Mouse (Mus musculus) heart, postnatal 0 days (tissue): ENCODE measurements around the gene Hoxa5.

Experiments
- CTCF ChIP-seq: IDR thresholded peaks from 2 replicates; pipeline ENCODE4 v1.5.1; 2016; ENCODE audit warnings: antibody characterized with exemption, control low read depth, low read depth
- EP300 ChIP-seq: IDR thresholded peaks from 2 replicates; pipeline ENCODE4 v1.6.1; 2016; ENCODE audit warnings: antibody characterized with exemption, low read depth

DNA sequence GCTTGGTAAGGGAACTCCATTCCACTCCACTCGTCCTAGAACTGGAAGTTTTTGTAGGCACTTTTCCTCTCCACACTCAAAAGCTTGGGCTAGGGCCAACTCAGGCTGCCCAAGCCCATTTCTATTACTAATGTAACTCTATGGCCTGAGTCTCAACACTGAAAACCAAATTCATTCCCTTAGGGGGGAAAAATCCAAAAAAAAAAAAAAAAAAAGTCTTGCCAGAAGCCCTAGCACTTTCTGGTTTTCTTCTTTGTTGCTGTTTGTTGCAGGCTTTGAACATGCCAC lies 42.4 kb downstream of the Hoxa5 start:
- TF ChIP-seq EP300 = no peak
- TF ChIP-seq CTCF = no peak
